Mouse (Mus musculus): ENCODE data around the gene Psmc4. TPM values are rescaled to one million over a fixed set of nuclear protein-coding genes. Genes with fewer than 3 reads are reported as not detected.

Psmc4 gene
- total RNA-seq, 2 experiments from 2014 or later, result 102 to 105 TPM

Other genes with a start within 250 kb of the Psmc4 start
- gene Zfp626, start 242.9 kb downstream of the Psmc4 start, total RNA-seq (2021), result 1 to 10 TPM; 5.0 to 5.4 TPM
- gene Zfp59, start 211.5 kb downstream of the Psmc4 start, total RNA-seq (2021), result 1 to 10 TPM; 2.1 to 2.5 TPM
- 1 to 10 TPM; 3.3 to 4.0 TPM for gene Zfp607a, start 192.6 kb downstream of the Psmc4 start, total RNA-seq (2021)
- 1 to 10 TPM; 5.2 to 6.7 TPM for gene Zfp974, start 120.6 kb downstream of the Psmc4 start, total RNA-seq (2021)
- 1 to 10 TPM; 9.6 to 9.8 TPM for gene Zfp780b, start 70.9 kb downstream of the Psmc4 start, total RNA-seq (2021)
- gene Zfp850, start 36.0 kb downstream of the Psmc4 start, total RNA-seq (2021), result 1 to 10 TPM in 1 of 2 experiments, under 1 TPM in 1; 0.55 to 1.4 TPM
- 1 to 10 TPM in 1 of 2 experiments, under 1 TPM in 1; 0.14 to 2.0 TPM for gene Fcgbp, start 21.1 kb upstream of the Psmc4 start, total RNA-seq (2021)
- under 1 TPM in 1 of 2 experiments, not detected in 1; 0.02 TPM for gene 9530053A07Rik, start 79.4 kb upstream of the Psmc4 start, total RNA-seq (2021)
- gene Fbl, start 119.6 kb upstream of the Psmc4 start, total RNA-seq (2021), result 10 to 100 TPM; 31.2 to 37.7 TPM
- gene Dyrk1b, start 129.4 kb upstream of the Psmc4 start, total RNA-seq (2021), result 10 to 100 TPM; 37.4 to 40.8 TPM
- 10 to 100 TPM; 10.7 to 11.9 TPM for gene Eid2, start 217.8 kb upstream of the Psmc4 start, total RNA-seq (2021)
- 1 to 10 TPM; 8.0 to 9.4 TPM for gene Eid2b, start 227.6 kb upstream of the Psmc4 start, total RNA-seq (2021)
- not detected for gene Selenov, start 241.1 kb upstream of the Psmc4 start, total RNA-seq (2021)

Data from heart, postnatal 14 days (tissue).